Mouse (Mus musculus) liver, adult 2 months (tissue): ENCODE measurements at regions not wholly inside any gene's neighbourhood (a gene's known extent, or its start where the extent isn't known, plus 50 kb on each side); places are given as distances from the start of the nearest gene placed in this dataset.

Experiments
- CTCF ChIP-seq: fragments of 200-500 bp; IDR thresholded peaks from 2 replicates; pipeline ENCODE4 v1.5.1; 2011; ENCODE audit warnings: low read depth, low read length, control low read depth
- POLR2A ChIP-seq: fragments of 200-500 bp; IDR thresholded peaks from 2 replicates; pipeline ENCODE4 v1.6.1; 2011; ENCODE audit warnings: low read length, control low read depth; ENCODE audit not compliant: insufficient read depth; ENCODE audit errors: extremely low read depth

DNA sequence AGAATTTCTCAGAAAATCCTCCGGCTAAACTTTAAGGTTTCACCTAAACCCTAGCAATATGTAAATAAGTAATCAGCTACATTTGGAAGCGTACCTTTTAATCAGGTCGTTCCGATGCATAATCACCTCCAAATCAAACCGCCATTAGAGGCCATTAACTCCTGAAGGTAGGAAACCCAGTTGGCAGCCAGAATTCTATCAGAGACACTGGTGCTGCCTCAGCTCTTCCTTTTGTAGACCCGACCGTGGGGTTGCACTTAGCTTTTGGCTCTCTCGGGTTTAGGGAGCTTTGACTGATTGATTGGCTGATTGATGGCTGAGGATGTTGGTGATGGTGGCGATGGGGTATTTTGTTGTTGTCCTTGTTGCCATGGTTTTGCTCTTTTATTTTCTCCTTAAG is 389.3 kb upstream of the Acvr2a start:
- TF ChIP-seq CTCF: no peak
- TF ChIP-seq POLR2A: no peak
